Mouse (Mus musculus) embryo, embryonic 10 days (tissue): ENCODE results near the gene Mrps26.
"Not testable (repeated sequence)": the region's sequence is repeated elsewhere in the genome, so short reads cannot be mapped to it uniquely, and the experiment has no call there.

Experiments
- DNase-seq: peaks from one replicate; pipeline ENCODE4 v3.0.0-alpha.2; 2015; ENCODE audit warnings: low spot score

The Mrps26 gene

GRCm38 (mm10) chr2:130563212-130564055 lies at the start of gene Mrps26:
TSS of gene Mrps26 (plus strand) at chr2:130563742.
- peak; percentile 97 for DNase-seq

GRCm38 (mm10) chr2:130513907-130514306 lies 49.6 kb upstream of the Mrps26 start:
- no peak for DNase-seq

GRCm38 (mm10) chr2:130515791-130516190 lies 47.8 kb upstream of the Mrps26 start:
- peak; percentile 25 for DNase-seq

- DNase-seq = no peak
Measured at GRCm38 (mm10) chr2:130521927-130522326, 41.6 kb upstream of the Mrps26 start.

GRCm38 (mm10) chr2:130525480-130525879 lies 38.1 kb upstream of the Mrps26 start:
- not testable (repeated sequence) for DNase-seq

GRCm38 (mm10) chr2:130528457-130528856 lies 35.1 kb upstream of the Mrps26 start:
- DNase-seq = peak; percentile 9

GRCm38 (mm10) chr2:130529290-130529689 lies 34.3 kb upstream of the Mrps26 start:
- no peak for DNase-seq

- no peak for DNase-seq
Measured at GRCm38 (mm10) chr2:130529925-130530324, 33.6 kb upstream of the Mrps26 start.

GRCm38 (mm10) chr2:130532201-130532600 lies 31.3 kb upstream of the Mrps26 start:
- DNase-seq = no peak

- no peak for DNase-seq
Measured at GRCm38 (mm10) chr2:130535017-130535416, 28.5 kb upstream of the Mrps26 start.

GRCm38 (mm10) chr2:130536890-130537289 lies 26.7 kb upstream of the Mrps26 start:
- no peak for DNase-seq

- DNase-seq = no peak
Measured at GRCm38 (mm10) chr2:130538876-130539546, 24.5 kb upstream of the Mrps26 start.

- no peak for DNase-seq
Measured at GRCm38 (mm10) chr2:130540266-130540665, 23.3 kb upstream of the Mrps26 start.

GRCm38 (mm10) chr2:130546957-130547356 lies 16.6 kb upstream of the Mrps26 start:
- no peak for DNase-seq

GRCm38 (mm10) chr2:130554841-130555240 lies 8.7 kb upstream of the Mrps26 start:
- DNase-seq = no peak

- no peak for DNase-seq
Measured at GRCm38 (mm10) chr2:130556292-130556691, 7.2 kb upstream of the Mrps26 start.

- no peak for DNase-seq
Measured at GRCm38 (mm10) chr2:130557462-130557861, 6.1 kb upstream of the Mrps26 start.

GRCm38 (mm10) chr2:130558015-130558414 lies 5.5 kb upstream of the Mrps26 start:
- DNase-seq = no peak

- DNase-seq = no peak
Measured at GRCm38 (mm10) chr2:130564063-130564462, 521 bp downstream of the Mrps26 start.

- no peak for DNase-seq
Measured at GRCm38 (mm10) chr2:130564983-130565382, 1.4 kb downstream of the Mrps26 start.

GRCm38 (mm10) chr2:130568921-130569320 lies 5.4 kb downstream of the Mrps26 start:
- no peak for DNase-seq

GRCm38 (mm10) chr2:130569926-130570325 lies 6.4 kb downstream of the Mrps26 start:
- no peak for DNase-seq

GRCm38 (mm10) chr2:130574960-130575359 lies 11.4 kb downstream of the Mrps26 start:
- DNase-seq = no peak
